Mouse (Mus musculus) NIH3T3 (cell line): Measurements from ENCODE around the gene Prelid1.

Experiments used
- DNase-seq: peaks from one replicate; pipeline ENCODE4 v3.0.0-alpha.2; 2012; ENCODE audit warnings: low read depth

The Prelid1 gene

GRCm38 (mm10) chr13:55332331-55332730 lies 12.0 kb downstream of the Prelid1 start:
- DNase-seq = peak; percentile 62

- DNase-seq = no peak
These were observed 15.4 kb downstream of the Prelid1 start for GRCm38 (mm10) chr13:55335701-55336100.

- no peak for DNase-seq
These were observed 17.2 kb downstream of the Prelid1 start for GRCm38 (mm10) chr13:55337341-55337975.

- no peak for DNase-seq
These were observed 18.1 kb downstream of the Prelid1 start for GRCm38 (mm10) chr13:55338131-55339054.

- peak; percentile 26 for DNase-seq
These were observed 19.0 kb downstream of the Prelid1 start for GRCm38 (mm10) chr13:55339259-55339658.

GRCm38 (mm10) chr13:55342469-55342868 lies 22.2 kb downstream of the Prelid1 start:
- no peak for DNase-seq

- DNase-seq = no peak
These were observed 24.0 kb downstream of the Prelid1 start for GRCm38 (mm10) chr13:55344286-55344685.

- no peak for DNase-seq
These were observed 26.4 kb downstream of the Prelid1 start for GRCm38 (mm10) chr13:55346745-55347144.

- DNase-seq = no peak
These were observed 40.8 kb downstream of the Prelid1 start for GRCm38 (mm10) chr13:55361145-55361544.

GRCm38 (mm10) chr13:55361974-55362452 lies 41.7 kb downstream of the Prelid1 start:
- DNase-seq = peak; percentile 4

GRCm38 (mm10) chr13:55362453-55363060 lies 42.3 kb downstream of the Prelid1 start, which contains the start of gene Lman2:
Gene Lman2 (minus strand): TSS chr13:55362783.
- DNase-seq = peak; percentile 97

GRCm38 (mm10) chr13:55368401-55368800 lies 48.1 kb downstream of the Prelid1 start:
- no peak for DNase-seq

- no peak for DNase-seq
These were observed 49.3 kb downstream of the Prelid1 start, which contains the start of gene Rgs14 for GRCm38 (mm10) chr13:55369531-55370114. Gene Rgs14 (plus strand): TSS chr13:55369732.

GRCm38 (mm10) chr13:55370234-55370633 lies 49.9 kb downstream of the Prelid1 start:
- no peak for DNase-seq

- no peak for DNase-seq
These were observed 50.8 kb downstream of the Prelid1 start for GRCm38 (mm10) chr13:55371007-55371681.

- DNase-seq = no peak
These were observed 51.4 kb downstream of the Prelid1 start for GRCm38 (mm10) chr13:55371740-55372139.

GRCm38 (mm10) chr13:55374206-55374924 lies 54.1 kb downstream of the Prelid1 start:
- no peak for DNase-seq
